Mouse (Mus musculus) erythroblast, embryonic 14.5 days (primary cell): ENCODE measurements around the gene Cxcl14.

Source experiments
- GATA1 ChIP-seq: IDR thresholded peaks from 2 replicates; pipeline ENCODE4 v1.6.1; 2012; ENCODE audit warnings: low read length, inconsistent platforms, mixed read lengths
- TAL1 ChIP-seq: IDR thresholded peaks from 3 replicates; pipeline ENCODE4 v1.6.1; 2012; ENCODE audit warnings: low read length, inconsistent platforms, mixed read lengths

DNA sequence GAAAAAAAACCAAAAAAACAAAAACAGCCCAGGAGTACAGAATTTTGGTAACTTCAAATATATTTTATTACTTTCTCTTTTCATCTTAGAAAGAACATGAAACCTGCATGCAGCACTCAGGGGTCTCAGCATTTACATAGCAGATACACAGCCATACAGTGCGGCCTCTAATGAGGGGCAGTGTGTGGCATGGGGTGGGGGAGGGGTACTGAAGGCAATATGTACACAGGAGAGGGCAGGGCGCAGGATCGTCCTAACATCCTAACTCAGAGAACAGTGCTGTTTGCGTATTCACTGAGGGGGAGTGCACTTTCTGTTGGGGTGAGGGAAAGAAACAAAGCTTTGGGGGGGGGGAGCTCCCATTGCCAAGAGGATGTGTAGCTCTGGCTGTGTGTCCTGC lies 7.8 kb downstream of the Cxcl14 start:
- TF ChIP-seq GATA1: no peak
- no peak for TF ChIP-seq TAL1
